Mouse (Mus musculus): ENCODE measurements around the gene Clstn2. TPM values are rescaled to one million over a fixed set of nuclear protein-coding genes. Genes with fewer than 3 reads are reported as not detected.

Gene Clstn2
- polyA plus RNA-seq, 1 experiment = 0.27 TPM

- Histone ChIP-seq H3K27me3 (ENCODE audit: control insufficient read depth, insufficient read depth, low read length) (no peaks in the 10 kb centered on the region), H3K36me3 (ENCODE audit: control insufficient read depth, insufficient read depth, low read length) (no peaks in the 10 kb centered on the region), H3K27ac (ENCODE audit: insufficient read depth, low read depth, low read length) (no peak overlapping the region), H3K4me1 (ENCODE audit: control insufficient read depth, insufficient read depth, insufficient read length, low read length) (no peaks in the 10 kb centered on the region), H3K4me3 (ENCODE audit: low read depth, low read length) (no peak overlapping the region)
- WGBS = 89% methylated on average over 4 of the region's 4 CpGs
- TF ChIP-seq CTCF (IDR thresholded peaks at IDR 0.05; ENCODE audit: extremely low read depth, insufficient read length, insufficient replicate concordance, low read depth, low read length) (no peak), POLR2A (IDR thresholded peaks at IDR 0.05; ENCODE audit: low read depth, low read length) (no peak)
Observed at GRCm38 (mm10) chr9:97703901-97704503, 329.0 kb downstream of the Clstn2 start.

GRCm38 (mm10) chr9:97702989-97703388 lies 330.0 kb downstream of the Clstn2 start:
- H3K27me3 ChIP-seq (ENCODE audit: control insufficient read depth, insufficient read depth, low read length) = no peaks in the 10 kb centered on the region
- H3K4me1 ChIP-seq (ENCODE audit: control insufficient read depth, insufficient read depth, insufficient read length, low read length) = no peaks in the 10 kb centered on the region
- H3K36me3 ChIP-seq (ENCODE audit: control insufficient read depth, insufficient read depth, low read length) = no peaks in the 10 kb centered on the region
- no peak overlapping the region for H3K4me3 ChIP-seq (ENCODE audit: low read depth, low read length)
- TF ChIP-seq POLR2A (IDR thresholded peaks at IDR 0.05; ENCODE audit: low read depth, low read length) = no peak
- TF ChIP-seq CTCF (IDR thresholded peaks at IDR 0.05; ENCODE audit: extremely low read depth, insufficient read length, insufficient replicate concordance, low read depth, low read length) = no peak
- 26% methylated on average over 2 of the region's 2 CpGs for WGBS
- no peak overlapping the region for H3K27ac ChIP-seq (ENCODE audit: insufficient read depth, low read depth, low read length)

- WGBS = 50% methylated on average over 3 of the region's 3 CpGs
- no peaks in the 10 kb centered on the region for H3K36me3 ChIP-seq (ENCODE audit: control insufficient read depth, insufficient read depth, low read length)
- TF ChIP-seq POLR2A (IDR thresholded peaks at IDR 0.05; ENCODE audit: low read depth, low read length) (no peak), CTCF (IDR thresholded peaks at IDR 0.05; ENCODE audit: extremely low read depth, insufficient read length, insufficient replicate concordance, low read depth, low read length) (no peak)
- no peaks in the 10 kb centered on the region for H3K27me3 ChIP-seq (ENCODE audit: control insufficient read depth, insufficient read depth, low read length)
- H3K4me3 ChIP-seq (ENCODE audit: low read depth, low read length) = no peak overlapping the region
- no peak overlapping the region for H3K27ac ChIP-seq (ENCODE audit: insufficient read depth, low read depth, low read length)
- no peaks in the 10 kb centered on the region for H3K4me1 ChIP-seq (ENCODE audit: control insufficient read depth, insufficient read depth, insufficient read length, low read length)
Observed at GRCm38 (mm10) chr9:97699983-97700382, 333.0 kb downstream of the Clstn2 start.

- WGBS = 64% methylated on average over 2 of the region's 2 CpGs
- Histone ChIP-seq H3K4me1 (ENCODE audit: control insufficient read depth, insufficient read depth, insufficient read length, low read length) (no peaks in the 10 kb centered on the region), H3K4me3 (ENCODE audit: low read depth, low read length) (no peak overlapping the region), H3K27ac (ENCODE audit: insufficient read depth, low read depth, low read length) (no peak overlapping the region), H3K27me3 (ENCODE audit: control insufficient read depth, insufficient read depth, low read length) (no peaks in the 10 kb centered on the region), H3K36me3 (ENCODE audit: control insufficient read depth, insufficient read depth, low read length) (no peaks in the 10 kb centered on the region)
- TF ChIP-seq CTCF (IDR thresholded peaks at IDR 0.05; ENCODE audit: extremely low read depth, insufficient read length, insufficient replicate concordance, low read depth, low read length) (no peak), POLR2A (IDR thresholded peaks at IDR 0.05; ENCODE audit: low read depth, low read length) (no peak)
Observed at GRCm38 (mm10) chr9:97699020-97699419, 334.0 kb downstream of the Clstn2 start.

GRCm38 (mm10) chr9:97698071-97698470 lies 334.9 kb downstream of the Clstn2 start:
- H3K4me1 ChIP-seq (ENCODE audit: control insufficient read depth, insufficient read depth, insufficient read length, low read length) = no peaks in the 10 kb centered on the region
- no peak overlapping the region for H3K27ac ChIP-seq (ENCODE audit: insufficient read depth, low read depth, low read length)
- TF ChIP-seq CTCF (IDR thresholded peaks at IDR 0.05; ENCODE audit: extremely low read depth, insufficient read length, insufficient replicate concordance, low read depth, low read length) = no peak
- no peak for TF ChIP-seq POLR2A (IDR thresholded peaks at IDR 0.05; ENCODE audit: low read depth, low read length)
- no peak overlapping the region for H3K4me3 ChIP-seq (ENCODE audit: low read depth, low read length)
- no peaks in the 10 kb centered on the region for H3K36me3 ChIP-seq (ENCODE audit: control insufficient read depth, insufficient read depth, low read length)
- WGBS = 79% methylated on average over 10 of the region's 10 CpGs
- H3K27me3 ChIP-seq (ENCODE audit: control insufficient read depth, insufficient read depth, low read length) = no peaks in the 10 kb centered on the region

- Histone ChIP-seq H3K27me3 (ENCODE audit: control insufficient read depth, insufficient read depth, low read length) (no peaks in the 10 kb centered on the region), H3K27ac (ENCODE audit: insufficient read depth, low read depth, low read length) (no peak overlapping the region), H3K4me3 (ENCODE audit: low read depth, low read length) (no peak overlapping the region), H3K4me1 (ENCODE audit: control insufficient read depth, insufficient read depth, insufficient read length, low read length) (no peaks in the 10 kb centered on the region), H3K36me3 (ENCODE audit: control insufficient read depth, insufficient read depth, low read length) (no peaks in the 10 kb centered on the region)
- TF ChIP-seq CTCF (IDR thresholded peaks at IDR 0.05; ENCODE audit: extremely low read depth, insufficient read length, insufficient replicate concordance, low read depth, low read length) (no peak), POLR2A (IDR thresholded peaks at IDR 0.05; ENCODE audit: low read depth, low read length) (no peak)
- 71% methylated on average over 5 of the region's 5 CpGs for WGBS
Observed at GRCm38 (mm10) chr9:97696655-97697235, 336.2 kb downstream of the Clstn2 start.

- H3K27me3 ChIP-seq (ENCODE audit: control insufficient read depth, insufficient read depth, low read length) = no peaks in the 10 kb centered on the region
- 41% methylated on average over 1 of the region's 1 CpGs for WGBS
Observed at GRCm38 (mm10) chr9:97695278-97695677, 337.7 kb downstream of the Clstn2 start.

More at GRCm38 (mm10) chr9:97695278-97695677, 337.7 kb downstream of the Clstn2 start:
- no peak for TF ChIP-seq POLR2A (IDR thresholded peaks at IDR 0.05; ENCODE audit: low read depth, low read length)
- no peak overlapping the region for H3K27ac ChIP-seq (ENCODE audit: insufficient read depth, low read depth, low read length)
- no peaks in the 10 kb centered on the region for H3K36me3 ChIP-seq (ENCODE audit: control insufficient read depth, insufficient read depth, low read length)
- no peak overlapping the region for H3K4me3 ChIP-seq (ENCODE audit: low read depth, low read length)
- no peaks in the 10 kb centered on the region for H3K4me1 ChIP-seq (ENCODE audit: control insufficient read depth, insufficient read depth, insufficient read length, low read length)

All from small intestine, adult 2 months (tissue).